Mouse (Mus musculus) forebrain, embryonic 13.5 days (tissue): ENCODE results near the gene Gfer. TPM values are rescaled to one million over a fixed set of nuclear protein-coding genes. Genes with fewer than 3 reads are reported as not detected.

ENCODE experiments used
- ATAC-seq: fragments of 200-750 bp; cut with Nextera tagmentation; 2 replicates; pipeline ENCODE4 v1.8.0; 2017
- H3K27ac ChIP-seq: fragments of 300-500 bp; sonication (generic); 2 replicates; pipeline ENCODE4 v1.5.1; 2015; ENCODE audit warnings: inconsistent platforms, mild to moderate bottlenecking, moderate library complexity
- H3K27me3 ChIP-seq: fragments of 300-500 bp; sonication (generic); 2 replicates; pipeline ENCODE4 v1.6.1; 2015; ENCODE audit warnings: mild to moderate bottlenecking, inconsistent platforms
- H3K36me3 ChIP-seq: fragments of 300-500 bp; sonication (generic); 2 replicates; pipeline ENCODE4 v1.6.1; 2015; ENCODE audit warnings: mild to moderate bottlenecking, inconsistent platforms; ENCODE audit not compliant: poor library complexity, severe bottlenecking
- H3K4me1 ChIP-seq: fragments of 300-500 bp; sonication (generic); 2 replicates; pipeline ENCODE4 v1.6.1; 2015; ENCODE audit warnings: inconsistent platforms
- H3K4me2 ChIP-seq: fragments of 300-500 bp; sonication (generic); 2 replicates; pipeline ENCODE4 v1.6.1; 2015; ENCODE audit warnings: inconsistent platforms, mild to moderate bottlenecking, moderate library complexity
- H3K4me3 ChIP-seq: fragments of 300-500 bp; sonication (generic); 2 replicates; pipeline ENCODE4 v1.5.1; 2015; ENCODE audit warnings: mild to moderate bottlenecking, inconsistent platforms
- H3K9ac ChIP-seq: fragments of 300-500 bp; sonication (generic); 2 replicates; pipeline ENCODE4 v1.6.1; 2015; ENCODE audit warnings: mild to moderate bottlenecking, inconsistent platforms
- H3K9me3 ChIP-seq: fragments of 300-500 bp; sonication (generic); replicated peaks from 2 replicates; pipeline ENCODE4 v1.6.1; 2016; ENCODE audit warnings: inconsistent platforms
- WGBS: fragments of 180-500 bp; shearing (Covaris S2); methylation state at CpG from one replicate; pipeline ENCODE4 v1.1.7; 2015; 5-methylcytosine and 5-hydroxymethylcytosine counted together
- polyA plus RNA-seq: library from polyadenylated mRNA; unstranded; fragments of >200 nt; fragmentation: Nextera tagmentation; extraction: Ambion mirVana; gene quantifications from 2 replicates; pipeline ENCODE4 v1.2.1, GENCODE M21; 2015

Gene Gfer
- polyA plus RNA-seq, 1 experiment from 2014 or later = 40.7 TPM

DNA sequence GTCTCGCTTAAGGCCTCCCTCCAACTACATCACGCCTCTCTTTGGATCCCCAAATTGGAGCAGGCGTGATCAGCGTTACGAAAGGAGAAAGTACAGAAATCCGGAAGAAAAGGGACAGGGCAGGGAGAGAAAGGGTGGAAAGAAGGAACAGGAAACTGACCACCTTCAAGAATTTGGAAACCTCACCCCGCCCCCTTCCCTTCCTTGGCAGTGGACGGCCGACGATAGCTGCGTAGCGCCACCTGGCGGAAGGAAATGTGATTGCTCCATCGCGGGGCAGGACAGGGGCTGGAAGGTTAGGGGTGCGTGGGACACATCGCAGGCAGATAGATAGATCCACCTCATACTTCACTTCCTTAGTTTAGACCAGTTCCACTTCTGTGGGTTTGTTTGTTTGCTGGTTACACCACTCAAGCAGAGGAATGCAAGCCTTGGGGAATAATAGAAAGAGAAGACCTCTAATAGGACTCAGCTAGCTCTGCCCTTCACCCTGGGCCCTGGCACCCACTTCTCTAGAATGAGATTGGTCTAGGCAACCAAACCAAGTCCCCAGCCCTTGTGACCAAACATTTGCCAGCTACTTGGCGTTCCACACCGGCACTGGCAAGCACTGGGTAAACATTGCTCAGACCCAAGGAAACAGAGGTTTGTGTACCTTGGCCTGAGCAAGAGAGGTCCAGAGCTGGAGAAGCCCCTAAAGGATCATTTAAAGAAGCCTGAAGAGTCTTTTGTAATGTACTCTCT, 41.8 kb downstream of the Gfer start:
- ATAC-seq = peak; percentile 62; the same call in 1 of the 2 replicates
- Histone ChIP-seq H3K27me3 (peaks cover 65% of the 10 kb centered on the region), H3K27ac (no peak overlapping the region), H3K9ac (no peak overlapping the region), H3K4me2 (peak overlapping the region; percentile 55), H3K4me3 (peak overlapping the region; percentile 21), H3K36me3 (no peaks in the 10 kb centered on the region), H3K9me3 (no peaks in the 10 kb centered on the region), H3K4me1 (peaks cover 27% of the 10 kb centered on the region)
- WGBS = 6% methylated on average over 19 of the region's 19 CpGs

DNA sequence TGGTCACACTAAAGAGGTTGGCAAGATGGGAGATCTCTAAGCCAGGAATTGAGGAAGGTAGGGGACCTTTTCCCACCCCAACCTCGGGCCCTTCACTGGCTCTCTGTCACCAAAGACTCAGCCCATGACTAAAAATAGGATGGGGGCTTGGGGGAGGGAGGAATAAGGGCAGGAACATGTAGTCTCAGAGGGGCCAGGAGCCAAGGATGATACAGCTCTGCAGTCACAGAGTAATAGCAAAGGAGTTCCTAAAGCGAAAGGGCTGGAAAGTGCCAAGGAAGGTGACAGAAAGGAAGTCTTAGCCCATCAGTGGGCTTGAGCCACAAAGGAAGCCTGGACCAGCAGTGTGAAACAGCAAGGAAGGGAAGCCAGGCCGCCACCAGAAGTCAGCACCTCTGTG, 44.1 kb downstream of the Gfer start:
- Histone ChIP-seq H3K9me3 (no peaks in the 10 kb centered on the region), H3K4me1 (peaks cover 17% of the 10 kb centered on the region), H3K27me3 (peaks cover 52% of the 10 kb centered on the region), H3K36me3 (no peaks in the 10 kb centered on the region), H3K4me3 (no peak overlapping the region), H3K4me2 (no peak overlapping the region), H3K9ac (no peak overlapping the region), H3K27ac (no peak overlapping the region)
- 76% methylated on average over 3 of the region's 3 CpGs for WGBS
- no peak for ATAC-seq

DNA sequence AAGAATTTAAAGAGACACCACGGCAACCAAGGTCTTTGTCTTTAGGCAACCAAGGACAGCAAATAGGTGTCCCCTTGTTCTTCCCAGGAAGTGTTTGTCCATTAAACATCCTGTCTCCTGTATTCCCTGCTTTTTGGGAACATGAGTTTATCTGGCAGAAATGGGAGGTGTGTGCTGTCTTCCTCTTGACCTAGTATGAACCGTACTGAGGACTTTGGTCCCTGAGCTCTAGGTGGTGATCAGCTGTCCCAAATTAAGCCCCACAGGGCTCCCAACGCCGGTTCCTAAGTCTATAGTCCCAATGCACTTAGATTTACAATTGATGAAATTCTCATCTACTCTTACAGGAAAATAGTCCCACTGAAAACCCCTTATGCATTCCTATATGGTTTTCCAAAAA, 45.2 kb downstream of the Gfer start:
- Histone ChIP-seq H3K9me3 (no peaks in the 10 kb centered on the region), H3K4me3 (0 out of 2 replicates have a peak overlapping the region, but pooled peaks have one; percentile 63), H3K27ac (no peak overlapping the region), H3K4me1 (peaks cover 17% of the 10 kb centered on the region), H3K36me3 (no peaks in the 10 kb centered on the region), H3K27me3 (peaks cover 41% of the 10 kb centered on the region), H3K9ac (peak overlapping the region; percentile 82; the same call in 1 of the 2 replicates), H3K4me2 (peak overlapping the region; percentile 98)
- 74% methylated on average over 4 of the region's 4 CpGs for WGBS
- ATAC-seq = no peak

DNA sequence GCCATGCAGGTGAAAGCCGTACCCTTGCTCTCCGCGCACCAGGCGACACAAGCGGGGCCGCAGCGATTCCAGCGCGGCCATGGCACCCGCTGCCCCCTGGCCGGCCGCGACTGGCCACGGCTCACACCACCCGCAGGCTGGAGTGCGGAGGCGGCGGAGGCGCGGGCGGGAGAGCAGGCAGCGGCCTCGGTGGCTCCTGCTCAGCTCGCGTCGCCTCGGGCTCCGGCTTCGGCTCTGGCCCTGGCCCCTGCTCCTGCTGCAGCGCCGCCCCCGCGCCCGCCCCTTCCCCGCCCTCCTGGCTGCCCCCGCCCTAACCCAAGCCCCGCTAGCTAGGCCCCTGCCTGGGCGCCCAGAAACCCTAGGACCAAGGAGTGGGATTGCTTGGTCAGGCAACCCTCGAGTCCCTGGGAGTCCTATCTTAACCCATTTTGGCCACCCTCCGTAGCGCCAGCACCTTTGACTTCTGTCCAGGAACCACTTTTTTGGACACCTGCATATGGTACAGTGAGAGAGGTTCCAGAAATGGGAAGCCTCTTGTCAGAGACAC, 45.8 kb downstream of the Gfer start, which contains the start of gene Slc9a3r2:
Slc9a3r2 (minus strand) TSS at position 258 of the 547 bp plus-strand sequence.
- Histone ChIP-seq H3K4me2 (peak within 1 kb of the TSS; percentile 98), H3K27me3 (peaks cover 41% of the 10 kb centered on the region), H3K4me3 (peak within 1 kb of the TSS; percentile 63), H3K9ac (peak within 1 kb of the TSS; percentile 82), H3K27ac (0 out of 2 replicates have a peak within 1 kb of the TSS, but pooled peaks have one; percentile 22), H3K4me1 (peaks cover 17% of the 10 kb centered on the region), H3K9me3 (no peaks in the 10 kb centered on the region), H3K36me3 (no peaks in the 10 kb centered on the region)
- WGBS = under 1% methylated on average over 39 of the region's 41 CpGs
- ATAC-seq = peak; percentile 73

DNA sequence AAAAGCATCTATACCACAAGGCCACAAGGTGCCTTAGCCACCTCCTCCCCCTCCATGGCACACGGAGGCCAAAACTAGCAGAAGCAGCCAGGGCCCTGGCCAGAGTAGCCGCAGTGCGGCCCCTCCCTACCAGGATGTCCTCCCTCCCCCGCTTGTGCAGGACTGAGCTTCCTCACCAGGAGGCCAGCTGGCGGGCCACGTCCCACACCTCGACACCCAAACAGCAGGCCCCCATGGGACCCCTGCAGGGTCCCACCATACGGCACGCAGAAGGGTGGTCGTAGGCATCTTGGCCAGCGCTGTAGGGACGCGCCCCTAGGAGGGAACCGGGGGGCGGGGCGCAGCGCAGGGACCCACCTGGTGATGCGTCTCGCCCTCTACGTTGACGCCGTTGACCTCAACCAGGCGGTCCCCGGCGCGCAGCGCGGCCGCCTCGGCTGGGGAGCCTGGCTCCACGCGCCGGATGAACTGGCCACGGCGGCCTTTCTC, 46.3 kb downstream of the Gfer start:
- Histone ChIP-seq H3K4me3 (peak overlapping the region; percentile 63), H3K36me3 (no peaks in the 10 kb centered on the region), H3K4me1 (peaks cover 17% of the 10 kb centered on the region), H3K27me3 (peaks cover 41% of the 10 kb centered on the region), H3K9me3 (no peaks in the 10 kb centered on the region), H3K9ac (peak overlapping the region; percentile 82), H3K27ac (0 out of 2 replicates have a peak overlapping the region, but pooled peaks have one; percentile 22), H3K4me2 (peak overlapping the region; percentile 98)
- 2% methylated on average over 35 of the region's 35 CpGs for WGBS
- ATAC-seq = 0 out of 2 replicates have a peak, but pooled peaks have one; percentile 28

DNA sequence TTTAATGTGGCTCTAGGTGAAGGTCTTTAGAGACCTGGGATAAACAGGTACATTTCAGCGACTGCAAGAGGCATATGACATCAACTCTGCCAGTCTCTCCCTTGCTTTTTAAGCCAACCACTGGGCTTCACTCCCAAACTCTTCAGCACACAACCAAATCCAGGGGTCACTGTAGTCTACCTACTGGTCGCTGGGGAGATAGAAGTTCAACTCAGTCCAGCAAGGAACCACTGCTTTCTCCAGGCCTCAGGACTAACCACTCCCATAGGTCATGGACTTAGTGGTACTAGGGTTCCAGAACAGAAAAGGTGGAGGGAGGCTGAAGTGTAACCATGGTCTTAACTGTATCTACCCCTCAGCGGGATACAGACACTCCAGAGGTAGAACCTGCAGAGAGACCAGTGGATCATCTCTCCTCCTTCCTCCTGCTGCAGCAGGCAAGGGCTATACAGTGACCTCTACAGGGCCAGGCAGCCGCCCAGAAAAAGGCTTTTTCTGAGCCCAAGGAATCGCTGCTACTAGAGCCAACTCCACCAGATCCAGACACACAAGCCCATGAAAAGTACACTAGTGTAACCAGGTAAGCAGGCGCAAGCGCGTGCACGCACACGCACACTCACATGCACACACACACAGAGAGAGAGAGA, 47.1 kb downstream of the Gfer start:
- Histone ChIP-seq H3K27me3 (peaks cover 41% of the 10 kb centered on the region), H3K4me3 (no peak overlapping the region; the same call in 1 of the 2 replicates), H3K4me2 (peak overlapping the region; percentile 98), H3K4me1 (peaks cover 16% of the 10 kb centered on the region), H3K27ac (no peak overlapping the region), H3K9ac (no peak overlapping the region), H3K36me3 (no peaks in the 10 kb centered on the region), H3K9me3 (no peaks in the 10 kb centered on the region)
- 70% methylated on average over 10 of the region's 10 CpGs for WGBS
- no peak for ATAC-seq

DNA sequence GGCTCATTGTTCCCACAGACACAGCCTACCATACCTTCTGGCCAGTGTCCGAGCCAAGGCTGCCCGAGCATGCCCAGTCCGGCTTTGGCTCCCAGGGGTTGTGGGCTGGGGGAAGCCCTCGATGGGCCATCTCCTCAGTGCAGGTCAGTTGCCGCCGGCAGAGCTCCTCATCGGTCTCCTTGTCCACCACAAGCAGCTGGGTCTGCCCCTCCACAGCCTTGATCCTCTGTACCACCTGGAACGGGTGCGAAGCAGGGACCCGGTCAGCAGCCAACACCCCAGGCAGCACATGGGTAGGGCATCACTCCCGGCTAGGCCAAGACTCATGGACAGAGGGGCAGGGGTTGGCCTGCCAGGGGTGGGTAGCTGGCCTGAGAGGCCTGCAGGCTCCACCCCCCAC, 48.5 kb downstream of the Gfer start:
- Histone ChIP-seq H3K9ac (0 out of 2 replicates have a peak overlapping the region, but pooled peaks have one; percentile 6), H3K4me1 (peaks cover 13% of the 10 kb centered on the region), H3K4me3 (no peak overlapping the region), H3K27me3 (peaks cover 41% of the 10 kb centered on the region), H3K36me3 (no peaks in the 10 kb centered on the region), H3K27ac (peak overlapping the region; percentile 12; the same call in 1 of the 2 replicates), H3K9me3 (no peaks in the 10 kb centered on the region), H3K4me2 (no peak overlapping the region)
- no peak for ATAC-seq
- WGBS = 85% methylated on average over 11 of the region's 11 CpGs

DNA sequence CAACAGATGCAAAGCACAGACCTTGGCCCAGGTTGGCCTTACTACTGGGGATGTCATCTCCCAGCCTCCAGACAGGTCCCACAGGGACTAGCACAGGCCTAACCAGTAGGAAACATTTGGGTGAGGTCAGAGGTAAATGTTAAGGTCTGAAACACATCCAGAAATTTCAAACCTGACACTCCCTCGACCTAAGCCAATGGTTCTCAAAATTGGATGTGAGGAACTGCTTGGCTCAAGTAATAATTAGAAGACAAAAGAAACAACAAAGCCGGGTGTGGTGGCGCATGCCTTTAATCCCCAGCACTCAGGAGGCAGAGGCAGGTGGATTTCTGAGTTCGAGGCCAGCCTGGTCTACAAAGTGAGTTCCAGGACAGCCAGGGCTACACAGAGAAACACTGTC, 49.6 kb downstream of the Gfer start:
- 86% methylated on average over 4 of the region's 4 CpGs for WGBS
- no peak overlapping the region for H3K4me3 ChIP-seq
- H3K9me3 ChIP-seq = no peaks in the 10 kb centered on the region
- ATAC-seq = no peak
- H3K9ac ChIP-seq = no peak overlapping the region
- H3K4me2 ChIP-seq = no peak overlapping the region
- peaks cover 31% of the 10 kb centered on the region for H3K27me3 ChIP-seq
- no peak overlapping the region for H3K27ac ChIP-seq
- no peaks in the 10 kb centered on the region for H3K36me3 ChIP-seq
- peaks cover 13% of the 10 kb centered on the region for H3K4me1 ChIP-seq

DNA sequence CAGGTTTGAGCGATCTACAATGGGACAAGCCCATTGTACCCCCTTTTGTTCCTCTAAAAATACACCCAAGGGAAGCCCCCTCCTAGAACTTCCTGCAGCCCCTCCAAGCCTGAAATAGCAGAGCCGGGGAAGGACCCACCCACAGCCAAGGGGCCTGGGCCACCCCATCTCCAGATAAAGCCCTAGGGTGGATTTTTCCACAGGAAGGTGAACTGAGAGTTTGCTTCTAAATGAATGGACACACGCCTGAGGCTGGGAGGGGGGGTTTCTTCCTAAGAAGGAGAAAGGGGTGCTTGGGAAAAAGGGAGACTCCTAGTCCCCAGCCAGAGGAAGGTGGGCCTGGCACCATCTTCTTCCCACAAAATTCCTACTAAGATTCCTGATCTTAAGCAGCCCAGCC, 50.0 kb downstream of the Gfer start:
- H3K4me2 ChIP-seq = no peak overlapping the region
- H3K4me3 ChIP-seq = no peak overlapping the region
- no peaks in the 10 kb centered on the region for H3K9me3 ChIP-seq
- peaks cover 27% of the 10 kb centered on the region for H3K27me3 ChIP-seq
- H3K27ac ChIP-seq = no peak overlapping the region
- no peak overlapping the region for H3K9ac ChIP-seq
- peaks cover 13% of the 10 kb centered on the region for H3K4me1 ChIP-seq
- no peak for ATAC-seq
- 85% methylated on average over 3 of the region's 3 CpGs for WGBS
- H3K36me3 ChIP-seq = no peaks in the 10 kb centered on the region

DNA sequence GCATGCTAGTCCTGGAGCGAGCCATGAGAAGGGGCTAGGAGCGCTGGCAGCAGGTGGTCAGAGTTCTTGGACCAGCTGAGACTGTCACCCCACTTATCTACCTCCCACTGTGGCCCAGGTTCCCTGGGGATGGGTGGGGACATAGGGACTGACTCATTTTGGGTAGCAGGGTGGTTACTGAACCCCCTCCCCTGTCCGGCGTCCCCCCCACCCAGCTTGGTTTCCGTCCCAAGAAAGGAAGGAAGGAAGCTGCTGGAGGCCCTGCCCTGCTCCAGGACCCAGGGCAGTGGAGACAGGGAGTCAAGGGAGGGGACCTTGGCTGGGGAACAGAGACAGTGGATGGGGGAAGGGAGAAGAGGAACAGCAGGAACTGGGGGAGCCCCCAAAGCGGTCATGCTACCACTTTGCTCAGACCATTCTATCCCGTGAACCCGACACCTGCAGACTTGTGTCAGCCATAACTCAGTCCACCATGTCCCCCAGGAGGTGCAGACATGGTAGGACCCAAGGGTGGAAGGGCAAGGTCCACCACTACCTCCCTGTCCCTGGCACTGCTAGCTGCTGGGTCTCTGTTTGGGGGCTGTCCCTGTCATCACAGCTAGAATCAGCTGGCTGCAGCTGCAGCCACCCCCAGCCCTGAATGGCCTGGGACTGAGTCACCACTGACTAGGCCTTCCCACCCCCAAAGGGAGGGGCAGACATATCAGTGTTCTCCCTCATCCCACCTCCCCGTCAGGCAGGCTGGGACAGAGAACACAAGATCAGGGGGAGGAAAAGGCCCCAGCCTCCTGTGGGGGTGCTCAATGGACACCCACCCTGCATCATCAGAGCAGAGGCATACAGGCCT, 50.9 kb downstream of the Gfer start:
- WGBS = 83% methylated on average over 9 of the region's 9 CpGs
- Histone ChIP-seq H3K4me2 (no peak overlapping the region), H3K9ac (no peak overlapping the region; the same call in 1 of the 2 replicates), H3K27ac (no peak overlapping the region), H3K9me3 (no peaks in the 10 kb centered on the region), H3K36me3 (no peaks in the 10 kb centered on the region), H3K4me1 (peaks cover 9% of the 10 kb centered on the region), H3K27me3 (peaks cover 19% of the 10 kb centered on the region), H3K4me3 (no peak overlapping the region)
- ATAC-seq = no peak

DNA sequence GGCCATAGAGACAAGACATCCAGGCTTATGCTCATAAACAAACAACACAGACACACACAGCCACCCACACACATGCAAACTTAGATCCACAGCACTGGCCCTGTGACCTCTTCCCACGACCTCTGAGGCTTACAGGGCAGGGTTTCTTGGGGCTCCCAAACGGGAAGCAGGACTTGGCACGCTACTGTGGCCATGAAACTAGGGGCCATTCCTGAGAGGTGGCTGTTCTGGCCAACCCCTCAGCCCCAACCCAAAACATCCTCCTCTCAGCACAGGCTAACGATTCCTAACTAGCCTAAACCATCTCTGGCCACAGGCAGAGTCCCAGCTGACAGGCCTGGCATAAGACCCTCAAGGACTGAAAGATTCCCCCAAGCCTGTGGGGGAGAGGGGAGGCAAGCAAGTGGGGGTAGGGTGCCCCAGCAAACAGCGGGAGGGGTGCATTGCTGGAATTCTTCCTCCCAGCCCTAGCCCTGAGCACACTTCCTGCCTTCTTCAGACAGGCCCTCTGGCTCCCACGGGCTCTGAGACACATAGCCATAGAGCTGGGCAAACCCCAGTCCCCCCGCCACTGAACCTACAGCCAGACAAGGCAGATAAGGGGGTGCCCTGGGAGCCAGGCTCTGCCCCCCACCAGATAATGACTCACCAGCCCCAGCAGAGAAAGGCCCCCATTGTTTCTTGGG, 51.8 kb downstream of the Gfer start:
- H3K27me3 ChIP-seq = peaks cover 10% of the 10 kb centered on the region; the same call in 1 of the 2 replicates
- H3K27ac ChIP-seq = no peak overlapping the region
- H3K4me3 ChIP-seq = no peak overlapping the region
- H3K4me2 ChIP-seq = no peak overlapping the region
- no peaks in the 10 kb centered on the region for H3K9me3 ChIP-seq
- no peaks in the 10 kb centered on the region for H3K4me1 ChIP-seq
- WGBS = 55% methylated on average over 7 of the region's 7 CpGs
- H3K9ac ChIP-seq = no peak overlapping the region; the same call in 1 of the 2 replicates
- no peak for ATAC-seq
- no peaks in the 10 kb centered on the region for H3K36me3 ChIP-seq
